Mouse (Mus musculus) left cerebral cortex, postnatal 14 days (tissue): ENCODE data around the gene 6430550D23Rik. TPM values are rescaled to one million over a fixed set of nuclear protein-coding genes. Genes with fewer than 3 reads are reported as not detected.

Source experiments
- DNase-seq, 2 experiments: peaks; one replicate each; pipeline ENCODE4 v3.0.0; 2021 to 2022; ENCODE audit warnings: low spot score in 2 of 2, mixed read lengths in 1 of 2
- intact Hi-C: fragments of 180-260 bp; cut with DNase I; formaldehyde crosslinking; loops from one replicate; pipeline ENCODE4 v1.15.1; 2025
- long read RNA-seq, 2 experiments: library from polyadenylated mRNA; stranded (forward); transcript quantifications; one replicate each; pipeline ENCODE4 v2.0.0; 2021
- total RNA-seq, 2 experiments: library from RNA; stranded (reverse); gene quantifications; 2 replicates each; pipeline ENCODE4 v1.2.3; 2021

The 6430550D23Rik gene
- 1 to 10 TPM in 1 of 2 experiments, under 1 TPM in 1; 0.88 to 1.3 TPM for total RNA-seq
- long read RNA-seq, experiment 1: 0 reads
- long read RNA-seq, experiment 2, partial matches to known transcripts: 0 of 1 reads
- long read RNA-seq, experiment 2, other reads (novel, unspliced or antisense): 1 of 1 reads

- intact Hi-C loops: no loop called here
Observed at GRCm38 (mm10) chr2:156007888-156008532, at the start of gene 6430550D23Rik, which contains the start of gene Ergic3. TSS of gene 6430550D23Rik (minus strand) at chr2:156007977. TSS of gene Ergic3 (plus strand) at chr2:156008045.

GRCm38 (mm10) chr2:156052816-156053215 is 45.0 kb upstream of the 6430550D23Rik start, which contains the start of gene Fer1l4:
TSS of gene Fer1l4 (minus strand) at chr2:156052947.
- intact Hi-C loops: no loop called here
- DNase-seq: no peak

More at GRCm38 (mm10) chr2:156007888-156008532, at the start of gene 6430550D23Rik, which contains the start of gene Ergic3:
- peak; percentile 96 to 98 for DNase-seq

GRCm38 (mm10) chr2:156047929-156048328 is 40.2 kb upstream of the 6430550D23Rik start:
- DNase-seq: no peak
- intact Hi-C loops: no loop called here

DNA sequence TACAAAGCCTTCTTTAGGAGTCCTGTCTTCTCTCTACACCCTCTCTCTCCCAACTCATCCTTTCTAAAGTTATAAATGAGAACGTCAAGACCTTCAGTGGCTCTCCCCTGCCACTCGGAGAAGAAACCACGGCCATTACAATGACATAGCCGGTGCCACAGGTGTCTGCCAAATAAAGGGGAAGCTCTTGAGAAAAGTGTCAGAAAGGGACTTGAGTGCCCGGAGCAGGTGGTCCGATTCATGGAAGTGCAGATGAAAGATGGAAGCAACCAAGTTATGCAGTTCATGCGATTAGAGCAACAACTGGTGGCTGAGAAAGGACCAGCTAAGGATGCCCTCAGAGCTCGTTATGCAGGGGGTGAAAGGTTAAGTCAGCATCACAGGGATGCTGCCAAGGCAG is 35.1 kb upstream of the 6430550D23Rik start:
- no peak for DNase-seq
- intact Hi-C loops: no loop called here

DNA sequence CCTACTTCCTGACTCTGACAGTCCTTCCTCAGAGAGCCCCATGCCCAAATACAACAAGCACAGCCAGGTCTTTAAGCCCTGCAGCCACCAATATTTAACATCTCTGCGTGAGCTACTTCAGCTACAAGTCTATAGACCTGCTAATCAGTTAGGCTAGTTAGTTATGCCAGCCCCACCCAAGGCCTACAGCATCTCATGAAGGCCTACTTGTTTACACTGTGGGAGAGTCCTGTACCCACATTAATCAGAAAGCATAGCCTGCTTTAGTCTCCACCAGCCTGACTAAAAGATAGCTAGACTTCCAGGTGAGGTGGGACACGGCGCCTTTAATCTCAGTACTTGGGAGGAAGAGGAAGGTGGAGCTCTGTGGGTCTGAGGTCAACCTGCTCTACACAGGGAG is 31.6 kb upstream of the 6430550D23Rik start:
- DNase-seq: no peak
- intact Hi-C loops: no loop called here

- intact Hi-C loops: no loop called here
- DNase-seq: peak in 1 of 2 experiments; percentile 49
Observed at GRCm38 (mm10) chr2:156025482-156025881, 17.7 kb upstream of the 6430550D23Rik start.

DNA sequence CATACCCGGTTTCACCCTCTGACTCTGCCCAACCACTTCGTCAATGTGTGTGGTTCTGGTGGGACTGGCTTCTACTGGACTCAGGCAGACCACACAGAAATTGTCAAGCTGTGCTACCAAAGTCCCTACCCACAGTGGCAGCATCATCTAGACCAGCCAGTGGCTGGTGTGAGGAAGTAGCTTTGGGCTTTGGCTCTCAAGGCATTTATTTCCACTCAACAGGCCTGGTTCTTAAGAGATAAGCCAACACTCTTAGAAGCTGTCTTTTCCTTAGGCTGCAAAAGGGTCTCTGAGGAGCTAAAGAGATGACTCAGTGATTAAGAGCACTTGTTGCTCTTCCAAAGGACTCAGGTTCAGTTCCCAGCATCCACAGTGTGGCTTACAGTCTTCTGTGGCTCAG is 14.0 kb upstream of the 6430550D23Rik start:
- intact Hi-C loops: no loop called here
- no peak for DNase-seq

GRCm38 (mm10) chr2:156021219-156021618 is 13.4 kb upstream of the 6430550D23Rik start:
- intact Hi-C loops: no loop called here
- no peak for DNase-seq

DNA sequence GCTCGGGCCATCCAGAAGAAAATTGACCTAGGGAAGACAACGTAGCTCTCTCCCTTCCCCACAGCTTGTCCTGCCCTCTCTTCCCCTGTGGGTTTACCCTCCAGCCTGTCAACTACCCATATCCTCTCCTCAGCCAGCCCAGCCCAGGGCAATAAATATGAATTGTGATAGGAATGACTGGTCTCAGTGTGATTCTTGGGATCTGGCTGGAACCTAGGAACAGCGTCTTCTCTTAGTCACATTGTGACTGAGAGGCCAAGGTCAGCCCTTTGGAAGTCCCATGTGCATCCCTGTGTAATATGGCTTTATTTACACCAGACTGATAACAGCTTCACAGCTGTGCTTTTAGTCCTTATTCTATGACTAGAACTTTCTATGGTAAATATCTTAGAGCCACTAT is 10.3 kb upstream of the 6430550D23Rik start:
- no peak for DNase-seq
- intact Hi-C loops: no loop called here

DNA sequence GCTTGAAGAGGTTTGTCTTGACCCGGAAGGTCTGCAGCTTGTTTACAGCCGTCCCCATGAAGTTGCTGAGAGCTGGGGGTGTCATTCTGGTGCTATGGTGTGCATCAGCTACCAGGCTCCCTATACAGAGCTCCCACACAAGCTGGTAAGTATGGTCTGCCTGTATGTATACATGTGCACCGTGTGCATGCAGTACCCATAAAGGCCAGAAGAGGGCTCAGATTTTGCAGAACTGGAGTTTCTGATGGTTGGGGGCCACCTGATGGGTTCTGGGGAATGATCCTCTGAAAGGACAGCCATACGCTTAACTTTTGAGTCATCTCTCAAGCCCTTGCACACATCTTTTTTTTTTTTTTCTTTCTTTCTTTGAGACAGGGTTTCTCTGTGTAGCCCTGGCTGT is 2.4 kb downstream of the 6430550D23Rik start:
- DNase-seq: no peak
- intact Hi-C loops: no loop called here

DNA sequence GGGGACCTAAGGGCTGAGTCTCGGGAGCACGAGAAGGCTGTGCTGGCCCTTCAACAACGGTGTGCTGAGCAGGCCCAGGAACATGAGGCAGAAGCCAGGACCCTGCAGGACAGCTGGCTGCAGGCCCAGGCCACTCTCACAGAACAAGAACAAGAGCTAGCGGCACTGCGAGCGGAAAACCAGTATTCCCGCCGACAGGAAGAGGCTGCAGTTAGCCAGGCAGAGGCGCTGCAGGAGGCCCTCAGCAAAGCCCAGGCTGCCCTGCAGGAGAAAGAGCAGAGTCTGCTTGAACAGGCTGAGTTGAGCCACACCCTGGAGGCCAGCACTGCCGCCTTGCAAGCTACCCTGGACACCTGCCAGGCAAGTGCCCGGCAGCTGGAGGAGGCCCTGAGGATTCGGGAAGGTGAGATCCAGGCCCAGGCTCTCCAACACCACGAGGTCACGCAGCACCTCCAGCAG is 15.9 kb downstream of the 6430550D23Rik start:
- DNase-seq: peak; percentile 63
- intact Hi-C loops: no loop called here

- DNase-seq: no peak
- intact Hi-C loops: no loop called here
Observed at GRCm38 (mm10) chr2:155991151-155991550, 16.6 kb downstream of the 6430550D23Rik start.

DNA sequence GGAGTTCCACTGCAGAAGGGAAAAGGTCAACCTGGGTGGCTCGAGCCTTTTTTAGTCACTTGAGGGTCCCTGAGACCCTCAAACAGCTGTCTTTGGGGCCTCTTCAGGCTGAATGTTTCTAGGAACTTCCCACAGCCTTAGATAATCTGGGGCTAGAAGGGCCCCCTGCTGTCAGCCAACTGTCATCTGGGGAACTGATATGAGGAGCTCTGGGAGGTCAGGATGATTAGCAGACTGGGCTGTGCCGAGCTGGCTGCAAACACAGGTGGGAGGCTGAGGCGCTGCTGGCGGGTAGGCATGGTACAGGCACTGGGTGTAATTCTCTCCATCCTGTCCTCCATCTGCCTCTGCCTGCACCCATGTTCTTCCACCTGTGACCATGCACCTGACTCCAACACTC is 18.7 kb downstream of the 6430550D23Rik start:
- no peak for DNase-seq
- intact Hi-C loops: no loop called here

GRCm38 (mm10) chr2:155987131-155987530 is 20.6 kb downstream of the 6430550D23Rik start:
- no peak for DNase-seq

GRCm38 (mm10) chr2:155985776-155986175 is 22.0 kb downstream of the 6430550D23Rik start:
- intact Hi-C loops: no loop called here
- no peak for DNase-seq

More at GRCm38 (mm10) chr2:155987131-155987530, 20.6 kb downstream of the 6430550D23Rik start:
- intact Hi-C loops: no loop called here

DNA sequence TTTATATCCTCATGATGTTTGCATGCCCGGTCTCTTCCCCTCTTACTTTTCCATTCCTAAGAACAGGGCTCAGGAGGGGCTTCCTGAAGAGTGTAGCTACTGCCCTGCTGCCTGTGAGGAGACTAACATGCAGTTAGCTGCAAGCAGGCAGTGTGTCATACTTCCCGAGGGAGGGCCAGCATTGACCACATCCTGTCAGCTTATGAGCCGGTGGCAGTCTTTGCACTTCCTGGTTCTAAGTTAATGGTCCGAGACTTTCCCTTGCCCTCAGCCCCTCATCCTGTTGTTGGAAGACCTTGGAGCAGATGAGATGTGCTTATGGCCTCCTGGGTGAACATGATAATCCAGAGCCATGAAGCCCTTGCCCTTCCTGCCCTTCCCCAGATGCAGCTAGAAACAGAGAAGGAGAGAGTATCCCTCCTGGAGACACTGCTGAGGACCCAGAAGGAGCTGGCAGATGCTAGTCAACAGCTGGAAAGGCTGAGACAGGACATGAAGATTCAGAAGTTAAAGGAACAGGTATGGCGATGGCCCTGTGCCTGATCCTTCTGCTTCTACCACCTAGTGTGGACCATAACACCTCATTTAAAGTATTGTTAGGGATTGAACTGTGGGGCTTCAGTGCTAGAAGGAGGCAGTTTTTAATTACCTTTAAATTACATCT is 28.3 kb downstream of the 6430550D23Rik start:
- peak in 1 of 2 experiments; percentile 12 for DNase-seq
- intact Hi-C loops: no loop called here

DNA sequence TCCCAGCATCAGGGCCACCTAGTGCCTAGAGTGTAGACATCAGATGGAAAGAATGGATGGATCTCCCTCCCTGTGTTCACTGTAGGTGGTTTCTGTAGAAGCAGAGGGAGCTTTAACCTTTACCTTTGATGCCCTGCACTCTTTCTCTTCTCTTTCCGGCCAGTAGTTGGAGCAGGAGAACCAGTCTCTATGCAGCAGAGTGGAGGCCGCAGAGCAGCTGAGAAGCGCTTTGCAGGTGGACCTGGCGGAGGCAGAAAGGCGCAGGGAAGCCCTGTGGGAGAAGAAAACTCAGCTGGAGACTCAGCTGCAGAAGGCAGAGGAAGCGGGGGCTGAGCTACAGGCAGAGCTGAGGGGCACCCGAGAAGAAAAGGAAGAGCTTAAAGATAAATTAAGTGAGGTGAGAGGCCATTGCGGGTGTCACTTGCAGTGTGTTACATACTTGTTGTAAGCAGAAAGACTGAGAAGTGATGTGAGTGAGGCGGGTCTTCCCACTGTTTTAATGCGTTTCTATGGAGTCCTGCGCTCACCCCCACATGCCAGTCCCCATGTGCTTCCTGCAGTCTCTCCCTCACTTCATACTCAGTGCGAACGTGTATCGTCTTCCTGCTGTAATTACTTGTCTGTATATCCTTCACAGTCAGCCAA is 33.6 kb downstream of the 6430550D23Rik start:
- DNase-seq: peak in 1 of 2 experiments; percentile 7
- intact Hi-C loops: no loop called here

GRCm38 (mm10) chr2:155973348-155973747 is 34.4 kb downstream of the 6430550D23Rik start:
- no peak for DNase-seq
- intact Hi-C loops: no loop called here

DNA sequence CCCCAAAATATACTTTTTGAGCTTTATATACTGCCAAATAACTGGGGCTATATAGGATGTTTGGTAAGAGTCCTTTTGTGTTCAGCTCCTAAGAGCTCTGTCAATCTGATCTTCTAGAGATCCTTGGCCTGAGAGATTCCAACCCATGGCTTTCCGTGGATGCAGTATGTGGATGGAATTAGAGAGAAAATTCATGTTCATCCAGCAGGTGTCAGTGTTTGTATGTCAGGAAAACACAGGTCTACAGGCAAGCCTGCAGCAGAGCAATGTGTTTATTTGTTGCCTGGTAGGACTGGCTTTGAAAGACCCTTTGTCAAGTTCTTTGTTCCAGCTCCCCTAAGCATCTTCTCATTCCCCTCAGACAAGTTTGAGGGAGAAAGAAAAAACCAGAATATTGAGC is 44.8 kb downstream of the 6430550D23Rik start:
- intact Hi-C loops: loop anchor here (5.0 kb wide), 1 partner anchor 179 kb away; the partner anchor contains the start of genes Nfs1 and Romo1

GRCm38 (mm10) chr2:155961862-155962261 is 45.9 kb downstream of the 6430550D23Rik start:
- DNase-seq: no peak
- intact Hi-C loops: loop anchor here (5.0 kb wide), 1 partner anchor 180 kb away; the partner anchor contains the start of genes Nfs1 and Romo1

More for the DNA sequence above, 44.8 kb downstream of the 6430550D23Rik start:
- DNase-seq: peak; percentile 31 to 73
